Mouse (Mus musculus): ENCODE results near the gene Il10ra. TPM values are rescaled to one million over a fixed set of nuclear protein-coding genes. Genes with fewer than 3 reads are reported as not detected.

Gene Il10ra
- polyA plus RNA-seq, 1 experiment from 2014 or later, result 1.2 TPM

- WGBS, result 88% methylated on average over 5 of the region's 5 CpGs
- H3K27ac ChIP-seq, result no peak overlapping the region
- H3K4me2 ChIP-seq (replicated peaks), result no peak overlapping the region
- no peaks in the 10 kb centered on the region for H3K4me1 ChIP-seq
- no peak overlapping the region for H3K4me3 ChIP-seq
- no peak for ATAC-seq (ENCODE audit: low FRiP score, low read depth)
- no peaks in the 10 kb centered on the region for H3K27me3 ChIP-seq (replicated peaks)
- H3K36me3 ChIP-seq, result no peaks in the 10 kb centered on the region
- H3K9me3 ChIP-seq, result no peaks in the 10 kb centered on the region
- H3K9ac ChIP-seq, result no peak overlapping the region
Measured at GRCm38 (mm10) chr9:45282466-45282865, 13.5 kb upstream of the Il10ra start.

GRCm38 (mm10) chr9:45280891-45281290 lies 11.9 kb upstream of the Il10ra start:
- H3K4me1 ChIP-seq, result no peaks in the 10 kb centered on the region
- no peaks in the 10 kb centered on the region for H3K36me3 ChIP-seq
- no peak overlapping the region for H3K4me3 ChIP-seq
- H3K4me2 ChIP-seq (replicated peaks), result no peak overlapping the region
- ATAC-seq (ENCODE audit: low FRiP score, low read depth), result no peak
- H3K9me3 ChIP-seq, result no peaks in the 10 kb centered on the region
- no peak overlapping the region for H3K27ac ChIP-seq
- H3K27me3 ChIP-seq (replicated peaks), result no peaks in the 10 kb centered on the region
- H3K9ac ChIP-seq, result no peak overlapping the region
- WGBS, result 76% methylated on average over 3 of the region's 3 CpGs

- 73% methylated on average over 3 of the region's 3 CpGs for WGBS
- no peak overlapping the region for H3K4me2 ChIP-seq (replicated peaks)
Measured at GRCm38 (mm10) chr9:45280059-45280458, 11.1 kb upstream of the Il10ra start.

GRCm38 (mm10) chr9:45274635-45275034 lies 5.7 kb upstream of the Il10ra start:
- Histone ChIP-seq H3K4me2 (replicated peaks) (no peak overlapping the region), H3K4me1 (no peaks in the 10 kb centered on the region), H3K27me3 (replicated peaks) (peaks cover 9% of the 10 kb centered on the region; the same call in 1 of the 2 replicates), H3K9ac (no peak overlapping the region), H3K27ac (no peak overlapping the region), H3K4me3 (no peak overlapping the region), H3K36me3 (no peaks in the 10 kb centered on the region), H3K9me3 (no peaks in the 10 kb centered on the region)
- WGBS, result 86% methylated on average over 2 of the region's 2 CpGs
- no peak for ATAC-seq (ENCODE audit: low FRiP score, low read depth)

More at GRCm38 (mm10) chr9:45280059-45280458, 11.1 kb upstream of the Il10ra start:
- no peak overlapping the region for H3K4me3 ChIP-seq
- no peaks in the 10 kb centered on the region for H3K9me3 ChIP-seq
- H3K36me3 ChIP-seq, result no peaks in the 10 kb centered on the region
- H3K27me3 ChIP-seq (replicated peaks), result no peaks in the 10 kb centered on the region
- H3K4me1 ChIP-seq, result no peaks in the 10 kb centered on the region
- H3K27ac ChIP-seq, result no peak overlapping the region
- H3K9ac ChIP-seq, result no peak overlapping the region
- ATAC-seq (ENCODE audit: low FRiP score, low read depth), result no peak

GRCm38 (mm10) chr9:45274218-45274617 lies 5.3 kb upstream of the Il10ra start:
- H3K9ac ChIP-seq, result no peak overlapping the region
- no peak overlapping the region for H3K27ac ChIP-seq
- H3K9me3 ChIP-seq, result no peaks in the 10 kb centered on the region
- no peak overlapping the region for H3K4me3 ChIP-seq
- 0 out of 2 replicates have a peak, but pooled peaks cover under 1% of the 10 kb centered on the region for H3K4me1 ChIP-seq
- 92% methylated on average over 4 of the region's 4 CpGs for WGBS
- H3K4me2 ChIP-seq (replicated peaks), result no peak overlapping the region
- H3K27me3 ChIP-seq (replicated peaks), result peaks cover 13% of the 10 kb centered on the region; the same call in 1 of the 2 replicates
- no peak for ATAC-seq (ENCODE audit: low FRiP score, low read depth)
- H3K36me3 ChIP-seq, result no peaks in the 10 kb centered on the region

- H3K4me2 ChIP-seq (replicated peaks), result no peak overlapping the region
- no peak overlapping the region for H3K9ac ChIP-seq
- no peak for ATAC-seq (ENCODE audit: low FRiP score, low read depth)
- no peak overlapping the region for H3K27ac ChIP-seq
- H3K27me3 ChIP-seq (replicated peaks), result peaks cover 31% of the 10 kb centered on the region
- no peaks in the 10 kb centered on the region for H3K36me3 ChIP-seq
- no peak overlapping the region for H3K4me3 ChIP-seq
- no peaks in the 10 kb centered on the region for H3K9me3 ChIP-seq
- H3K4me1 ChIP-seq, result 0 out of 2 replicates have a peak, but pooled peaks cover 11% of the 10 kb centered on the region
- WGBS, result 40% methylated on average over 5 of the region's 5 CpGs
Measured at GRCm38 (mm10) chr9:45272213-45272612, 3.3 kb upstream of the Il10ra start.

- ATAC-seq (ENCODE audit: low FRiP score, low read depth), result no peak
- no peaks in the 10 kb centered on the region for H3K36me3 ChIP-seq
- no peak overlapping the region for H3K4me3 ChIP-seq
- no peak overlapping the region for H3K9ac ChIP-seq
- peaks cover 31% of the 10 kb centered on the region for H3K27me3 ChIP-seq (replicated peaks)
- no peak overlapping the region for H3K4me2 ChIP-seq (replicated peaks)
- H3K27ac ChIP-seq, result no peak overlapping the region
- 0 out of 2 replicates have a peak, but pooled peaks cover 11% of the 10 kb centered on the region for H3K4me1 ChIP-seq
- no peaks in the 10 kb centered on the region for H3K9me3 ChIP-seq
- WGBS, result 65% methylated on average over 4 of the region's 4 CpGs
Measured at GRCm38 (mm10) chr9:45268079-45268478, 870 bp downstream of the Il10ra start.

- H3K4me2 ChIP-seq (replicated peaks), result no peak overlapping the region
- no peak overlapping the region for H3K4me3 ChIP-seq
- H3K36me3 ChIP-seq, result no peaks in the 10 kb centered on the region
- 89% methylated on average over 4 of the region's 4 CpGs for WGBS
- peaks cover 31% of the 10 kb centered on the region for H3K27me3 ChIP-seq (replicated peaks)
- no peaks in the 10 kb centered on the region for H3K9me3 ChIP-seq
- no peak overlapping the region for H3K27ac ChIP-seq
- H3K4me1 ChIP-seq, result 0 out of 2 replicates have a peak, but pooled peaks cover 11% of the 10 kb centered on the region
- ATAC-seq (ENCODE audit: low FRiP score, low read depth), result no peak
- no peak overlapping the region for H3K9ac ChIP-seq
Measured at GRCm38 (mm10) chr9:45267099-45267498, 1.9 kb downstream of the Il10ra start.

GRCm38 (mm10) chr9:45261872-45262271 lies 7.1 kb downstream of the Il10ra start:
- Histone ChIP-seq H3K4me3 (no peak overlapping the region), H3K4me2 (replicated peaks) (no peak overlapping the region), H3K9ac (no peak overlapping the region), H3K36me3 (no peaks in the 10 kb centered on the region), H3K9me3 (no peaks in the 10 kb centered on the region), H3K4me1 (no peaks in the 10 kb centered on the region), H3K27me3 (replicated peaks) (peaks cover 5% of the 10 kb centered on the region; the same call in 1 of the 2 replicates), H3K27ac (no peak overlapping the region)
- WGBS, result 79% methylated on average over 5 of the region's 5 CpGs
- ATAC-seq (ENCODE audit: low FRiP score, low read depth), result no peak

- H3K27ac ChIP-seq, result no peak overlapping the region
- WGBS, result 67% methylated on average over 4 of the region's 4 CpGs
- no peak overlapping the region for H3K4me2 ChIP-seq (replicated peaks)
- no peaks in the 10 kb centered on the region for H3K9me3 ChIP-seq
- no peaks in the 10 kb centered on the region for H3K36me3 ChIP-seq
- ATAC-seq (ENCODE audit: low FRiP score, low read depth), result no peak
- H3K9ac ChIP-seq, result no peak overlapping the region
- H3K27me3 ChIP-seq (replicated peaks), result peaks cover 5% of the 10 kb centered on the region; the same call in 1 of the 2 replicates
- no peaks in the 10 kb centered on the region for H3K4me1 ChIP-seq
- no peak overlapping the region for H3K4me3 ChIP-seq
Measured at GRCm38 (mm10) chr9:45261466-45261865, 7.5 kb downstream of the Il10ra start.

GRCm38 (mm10) chr9:45259065-45259464 lies 9.9 kb downstream of the Il10ra start:
- Histone ChIP-seq H3K27me3 (replicated peaks) (peaks cover 5% of the 10 kb centered on the region; the same call in 1 of the 2 replicates), H3K36me3 (no peaks in the 10 kb centered on the region), H3K4me2 (replicated peaks) (no peak overlapping the region), H3K4me1 (no peaks in the 10 kb centered on the region), H3K27ac (no peak overlapping the region), H3K9ac (no peak overlapping the region), H3K9me3 (no peaks in the 10 kb centered on the region), H3K4me3 (no peak overlapping the region)
- WGBS, result 91% methylated on average over 13 of the region's 13 CpGs
- ATAC-seq (ENCODE audit: low FRiP score, low read depth), result no peak

GRCm38 (mm10) chr9:45255967-45256366 lies 13.0 kb downstream of the Il10ra start:
- Histone ChIP-seq H3K4me3 (no peak overlapping the region), H3K27me3 (replicated peaks) (no peaks in the 10 kb centered on the region), H3K9ac (no peak overlapping the region), H3K9me3 (no peaks in the 10 kb centered on the region), H3K27ac (no peak overlapping the region), H3K4me2 (replicated peaks) (no peak overlapping the region), H3K4me1 (no peaks in the 10 kb centered on the region), H3K36me3 (no peaks in the 10 kb centered on the region)
- 85% methylated on average over 5 of the region's 5 CpGs for WGBS
- no peak for ATAC-seq (ENCODE audit: low FRiP score, low read depth)

- Histone ChIP-seq H3K36me3 (no peaks in the 10 kb centered on the region), H3K27ac (no peak overlapping the region), H3K4me1 (no peaks in the 10 kb centered on the region), H3K4me3 (no peak overlapping the region), H3K4me2 (replicated peaks) (no peak overlapping the region), H3K27me3 (replicated peaks) (no peaks in the 10 kb centered on the region), H3K9me3 (no peaks in the 10 kb centered on the region), H3K9ac (no peak overlapping the region)
- no peak for ATAC-seq (ENCODE audit: low FRiP score, low read depth)
- WGBS, result 90% methylated on average over 4 of the region's 4 CpGs
Measured at GRCm38 (mm10) chr9:45255431-45255830, 13.5 kb downstream of the Il10ra start.
